Mouse (Mus musculus) erythroblast, embryonic 14.5 days (primary cell): ENCODE results near the gene Pabpc1l.

Experiments used
- GATA1 ChIP-seq: IDR thresholded peaks from 2 replicates; pipeline ENCODE4 v1.6.1; 2012; ENCODE audit warnings: low read length, inconsistent platforms, mixed read lengths
- TAL1 ChIP-seq: IDR thresholded peaks from 3 replicates; pipeline ENCODE4 v1.6.1; 2012; ENCODE audit warnings: low read length, inconsistent platforms, mixed read lengths

GRCm38 (mm10) chr2:164094152-164094551, 68.9 kb downstream of the Pabpc1l start:
- TF ChIP-seq TAL1 (no peak), GATA1 (no peak)
